Mouse (Mus musculus): Measurements from ENCODE around the gene Cldn11. TPM values are rescaled to one million over a fixed set of nuclear protein-coding genes. Genes with fewer than 3 reads are reported as not detected.

Gene Cldn11
- total RNA-seq, 2 experiments from 2014 or later: 80.3 to 138 TPM

DNA sequence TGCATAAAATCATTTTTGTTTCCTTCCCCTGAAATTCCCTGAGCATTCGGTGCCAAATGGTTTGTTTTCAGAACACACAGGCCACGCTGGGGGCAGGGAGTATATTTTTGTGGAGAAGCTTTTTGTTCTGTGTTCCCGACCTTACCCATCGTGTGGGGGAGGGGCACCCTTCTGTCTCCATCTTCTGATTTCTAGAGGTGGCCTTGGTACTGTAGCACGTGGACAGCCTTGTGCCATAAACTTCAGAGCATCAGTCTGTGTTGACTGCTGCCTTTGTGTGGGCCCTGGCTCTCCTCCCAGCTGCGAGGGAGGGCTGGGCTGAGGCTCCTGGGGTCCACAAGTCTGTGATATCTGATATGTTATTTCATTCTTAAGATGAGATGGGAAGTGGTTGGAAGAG is 2.4 kb downstream of the Cldn11 start:
- intact Hi-C loops (cut with DNase I): no loop called here
- DNase-seq (ENCODE audit: low spot score in 2 of 2): no peak

DNA sequence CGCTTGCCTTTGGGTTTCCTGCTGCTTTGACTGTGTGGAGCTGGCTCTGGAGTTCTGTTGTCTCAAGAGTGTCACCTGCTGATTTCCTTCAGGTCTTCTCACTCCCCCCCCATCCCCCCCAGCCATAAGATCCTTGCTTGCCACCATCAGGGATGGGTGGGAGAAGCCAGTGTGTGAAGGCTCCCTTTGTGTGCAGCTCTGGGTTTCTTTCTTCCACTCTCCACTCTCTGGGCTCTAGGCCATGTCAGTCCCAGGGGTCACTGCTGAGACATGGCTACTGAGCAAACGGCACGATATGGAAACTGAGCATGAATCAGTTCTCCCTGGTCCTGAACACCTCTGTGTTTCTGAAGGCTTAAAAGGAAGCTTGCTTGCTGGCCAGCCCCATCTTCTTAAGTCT is 6.4 kb downstream of the Cldn11 start:
- intact Hi-C loops (cut with DNase I): no loop called here
- DNase-seq (ENCODE audit: low spot score in 2 of 2): no peak

DNA sequence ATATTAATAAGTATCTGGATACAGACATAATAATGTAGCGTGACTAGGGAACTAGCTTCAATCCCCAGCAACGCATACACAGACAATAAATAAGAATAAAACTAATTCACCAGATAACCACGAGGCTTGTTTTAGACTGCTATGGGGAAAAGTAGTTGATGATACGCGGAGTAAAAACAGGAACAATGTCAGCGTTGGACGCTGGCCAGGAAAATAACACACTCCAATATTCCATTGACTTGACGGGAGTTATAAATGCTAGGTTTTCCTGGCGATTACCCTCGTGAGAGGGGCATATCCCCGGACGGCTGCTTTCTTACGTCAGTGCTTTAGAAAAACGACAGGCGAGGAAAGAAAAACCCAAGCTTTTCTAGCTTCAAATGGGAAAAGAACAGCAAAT is 8.1 kb downstream of the Cldn11 start:
- no peak for DNase-seq (ENCODE audit: low spot score in 2 of 2)
- intact Hi-C loops (cut with DNase I): no loop called here

DNA sequence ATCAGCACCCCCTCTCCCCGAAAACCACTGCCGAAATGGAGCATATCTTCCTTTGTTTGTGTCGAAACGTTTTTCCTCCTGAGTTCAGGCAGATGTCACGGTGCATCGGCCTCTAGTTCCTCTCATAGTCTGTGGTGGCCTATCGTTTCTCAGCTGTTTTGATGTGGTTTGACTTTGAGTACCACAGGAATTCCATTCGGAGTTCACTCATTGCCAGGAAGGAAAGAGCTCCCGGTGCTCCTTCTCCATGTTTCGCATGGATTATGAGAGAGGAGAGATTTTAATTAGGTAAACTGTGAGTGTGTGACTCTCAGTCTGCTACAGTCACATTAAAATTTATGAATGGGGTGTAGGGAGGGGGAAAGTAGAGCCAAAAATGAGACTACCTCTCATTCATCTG is 10.3 kb downstream of the Cldn11 start:
- no peak for DNase-seq (ENCODE audit: low spot score in 2 of 2)
- intact Hi-C loops (cut with DNase I): no loop called here

DNA sequence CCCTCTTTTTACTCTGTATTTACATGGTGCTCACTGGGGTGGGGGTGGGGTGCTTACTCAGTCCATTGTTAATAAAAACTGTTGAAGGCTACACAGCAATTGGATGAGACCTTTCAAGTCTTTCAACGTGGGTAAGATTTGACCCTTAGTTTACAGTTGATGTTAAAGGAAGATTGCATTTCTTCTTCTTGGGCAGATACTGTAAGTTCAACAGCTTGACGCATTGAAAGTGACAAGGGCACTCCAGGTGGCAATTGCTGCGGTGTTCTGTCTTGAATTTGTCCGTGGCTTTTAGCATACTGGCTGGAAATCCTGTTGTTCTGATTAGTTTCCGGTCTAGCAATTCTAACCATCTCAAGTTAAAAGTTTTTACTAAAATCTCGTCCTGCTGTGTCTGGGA is 11.6 kb downstream of the Cldn11 start:
- intact Hi-C loops (cut with DNase I): no loop called here
- no peak for DNase-seq (ENCODE audit: low spot score in 2 of 2)

DNA sequence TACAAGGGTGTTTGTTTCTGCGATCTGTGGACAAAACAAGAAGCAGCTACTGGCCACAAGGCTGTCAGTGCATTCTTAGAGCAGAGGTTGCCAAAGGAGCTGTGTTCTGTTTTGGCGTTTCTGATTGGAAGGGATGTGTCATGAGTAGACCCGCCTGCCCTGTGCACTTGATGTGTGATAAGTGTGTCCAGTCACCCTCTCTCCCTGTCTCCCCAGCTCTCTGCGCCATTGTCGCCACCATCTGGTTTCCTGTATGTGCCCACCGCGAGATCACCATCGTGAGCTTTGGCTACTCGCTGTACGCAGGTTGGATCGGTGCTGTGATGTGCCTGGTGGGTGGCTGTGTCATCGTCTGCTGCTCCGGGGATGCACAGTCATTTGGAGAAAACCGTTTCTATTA is 13.1 kb downstream of the Cldn11 start:
- intact Hi-C loops (cut with DNase I): no loop called here
- no peak for DNase-seq (ENCODE audit: low spot score in 2 of 2)

DNA sequence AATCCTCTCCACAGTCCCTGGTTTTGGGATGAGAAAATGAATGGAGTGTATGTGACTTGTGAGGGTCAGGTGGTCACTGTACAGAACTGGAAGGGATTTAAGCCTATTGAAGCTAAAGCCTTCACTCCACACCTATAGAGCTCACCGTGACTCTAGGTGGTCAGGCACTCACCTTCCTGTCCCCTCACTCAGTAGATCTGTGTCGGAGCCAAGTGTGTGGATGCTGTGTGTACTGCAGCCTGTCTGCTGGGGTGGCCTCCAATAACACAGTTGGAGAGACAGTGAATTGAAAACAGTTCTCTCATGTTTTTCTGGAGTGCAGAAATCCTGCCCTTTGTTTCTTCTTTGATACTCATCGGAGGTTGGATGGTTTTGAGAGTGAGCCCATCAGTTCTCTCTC is 16.1 kb downstream of the Cldn11 start:
- intact Hi-C loops (cut with DNase I): no loop called here
- DNase-seq (ENCODE audit: low spot score in 2 of 2): no peak

DNA sequence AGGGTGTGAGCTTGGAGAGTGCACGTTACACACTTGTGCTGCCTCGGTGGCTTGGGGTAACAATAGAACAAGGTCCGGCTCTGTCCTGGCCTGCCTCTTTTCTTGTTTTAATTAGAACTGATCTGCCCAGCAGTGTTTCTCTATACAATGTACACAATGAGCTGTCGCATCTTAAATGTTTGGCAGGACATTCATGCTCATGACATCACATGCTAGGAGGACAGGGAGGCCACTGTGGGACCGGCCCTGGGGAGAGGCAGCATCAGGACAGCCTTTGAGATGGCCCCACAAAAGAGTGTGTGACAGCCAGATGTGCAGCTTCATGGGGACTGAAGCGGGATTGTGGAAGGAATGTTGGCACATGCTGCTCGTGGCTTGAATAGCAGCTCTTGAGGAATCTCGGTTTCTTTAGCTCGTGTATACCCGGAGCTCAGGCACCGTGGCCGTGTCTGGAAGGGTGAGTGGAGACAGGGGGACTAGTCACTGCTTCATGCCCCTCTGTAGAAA is 16.7 kb downstream of the Cldn11 start:
- intact Hi-C loops (cut with DNase I): no loop called here
- DNase-seq (ENCODE audit: low spot score in 2 of 2): peak; percentile 41 to 60

DNA sequence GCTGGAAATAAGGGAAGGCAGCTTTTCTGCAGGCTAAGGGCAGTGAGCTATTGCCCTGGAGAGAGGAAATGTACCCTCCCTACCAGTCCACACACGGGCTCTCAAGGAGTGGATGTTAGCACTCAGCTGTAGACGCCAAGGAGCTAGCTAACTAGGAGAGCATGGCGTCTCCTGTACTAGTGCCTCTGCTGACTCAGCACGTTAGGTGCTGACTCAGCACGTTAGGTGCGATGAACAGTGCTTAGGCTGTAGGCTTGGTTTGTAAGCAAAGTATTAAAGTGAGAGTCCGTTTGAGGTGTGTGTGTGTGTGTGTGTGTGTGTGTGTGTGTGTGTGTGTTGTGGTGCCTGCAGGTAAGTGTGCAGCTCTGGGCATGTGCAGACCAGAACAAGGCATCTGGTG is 40.6 kb downstream of the Cldn11 start:
- intact Hi-C loops (cut with DNase I): no loop called here
- no peak for DNase-seq (ENCODE audit: low spot score in 2 of 2)

DNA sequence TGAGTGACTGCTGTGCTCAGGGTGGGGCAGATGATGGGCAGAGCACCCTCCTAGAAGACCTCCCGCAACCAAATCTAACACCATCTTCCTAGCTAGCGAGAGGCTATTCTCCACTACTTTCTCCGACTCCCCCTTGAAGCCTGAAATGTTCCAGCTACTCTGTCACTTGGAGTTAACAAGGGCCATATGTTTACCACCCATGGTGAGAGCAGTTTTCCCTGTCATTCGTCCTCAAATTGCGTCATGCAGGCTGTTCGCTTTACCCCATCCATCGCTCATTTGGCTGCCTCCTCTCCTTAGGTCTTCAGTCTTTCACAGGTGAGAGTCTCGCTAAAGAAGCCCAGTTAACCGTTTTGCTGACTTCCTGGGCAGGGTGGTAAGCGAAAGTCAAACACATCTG is 41.7 kb downstream of the Cldn11 start:
- intact Hi-C loops (cut with DNase I): no loop called here
- DNase-seq (ENCODE audit: low spot score in 2 of 2): no peak

DNA sequence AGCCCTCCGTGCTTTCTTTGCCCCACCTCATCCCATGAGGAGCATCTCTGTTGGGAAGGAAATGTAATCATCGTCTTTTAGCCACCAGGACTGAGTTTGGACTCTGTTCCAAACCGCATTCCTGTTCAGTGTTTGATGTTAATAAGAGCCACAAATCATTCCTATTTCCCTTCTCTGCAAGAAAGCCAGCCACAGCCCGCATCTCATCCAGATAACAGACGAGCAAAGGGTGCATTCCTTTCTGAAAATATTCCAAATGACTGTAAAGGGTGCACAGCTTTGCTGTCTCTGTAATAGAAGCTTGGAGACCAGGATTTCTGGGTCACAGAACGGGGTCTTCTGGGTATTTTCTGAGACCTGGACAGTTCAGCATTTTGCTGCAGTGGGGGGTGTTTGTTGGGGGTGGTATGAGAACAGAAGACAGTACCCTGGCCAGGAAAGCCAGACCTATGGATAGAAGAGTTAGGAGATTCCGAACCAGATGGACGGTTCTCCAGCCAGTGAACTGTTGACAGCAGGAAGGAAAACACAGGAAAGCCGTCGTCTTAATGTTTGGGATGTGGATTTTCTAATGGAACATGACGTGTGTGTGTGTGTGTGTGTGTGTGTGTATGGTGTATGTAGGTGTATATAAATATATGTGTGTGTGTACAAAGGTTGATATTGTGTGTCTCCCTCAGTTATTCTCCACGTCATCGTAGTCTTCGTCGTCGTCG is 49.6 kb downstream of the Cldn11 start:
- DNase-seq (ENCODE audit: low spot score in 2 of 2): no peak
- intact Hi-C loops (cut with DNase I): no loop called here

DNA sequence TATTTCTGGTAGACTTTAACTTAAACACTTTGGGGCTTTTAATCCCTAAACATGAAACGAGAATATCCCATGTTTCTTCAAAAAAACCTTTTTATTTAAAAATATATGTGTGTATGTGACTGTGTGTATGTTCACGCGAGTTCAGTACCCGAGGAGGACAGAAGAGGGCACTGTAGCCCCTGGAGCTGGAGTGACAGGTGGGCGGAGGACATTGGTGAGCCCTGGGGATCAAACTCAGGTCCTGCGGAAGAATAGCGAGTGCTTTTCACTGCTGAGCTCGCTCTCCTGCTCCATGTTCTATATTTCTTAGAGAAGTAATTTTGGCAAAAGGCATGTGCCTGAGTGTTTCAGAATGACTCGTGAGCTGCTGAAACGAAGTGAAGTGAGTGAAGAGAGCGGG is 54.2 kb downstream of the Cldn11 start:
- no peak for DNase-seq (ENCODE audit: low spot score in 2 of 2)
- intact Hi-C loops (cut with DNase I): no loop called here

DNA sequence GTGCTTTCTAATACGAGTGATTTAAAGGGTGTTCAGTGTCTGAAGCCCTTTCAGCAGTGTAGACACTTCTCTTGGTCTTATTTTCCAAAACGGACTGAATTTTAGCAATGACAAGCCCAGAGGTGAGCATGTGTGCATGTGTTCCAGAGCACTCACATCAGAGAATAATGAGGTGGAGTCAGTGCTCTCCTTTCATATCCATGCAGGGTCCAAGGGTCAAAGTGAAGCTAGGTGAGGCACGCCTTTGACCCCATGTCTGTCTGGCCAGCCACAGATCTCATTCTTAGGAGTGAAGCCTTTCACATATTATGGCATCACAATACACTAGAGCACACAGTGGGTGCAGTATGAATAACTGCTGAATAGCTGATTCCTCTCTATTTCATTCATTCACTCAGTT is 55.4 kb downstream of the Cldn11 start:
- intact Hi-C loops (cut with DNase I): no loop called here
- DNase-seq (ENCODE audit: low spot score in 2 of 2): no peak

DNA sequence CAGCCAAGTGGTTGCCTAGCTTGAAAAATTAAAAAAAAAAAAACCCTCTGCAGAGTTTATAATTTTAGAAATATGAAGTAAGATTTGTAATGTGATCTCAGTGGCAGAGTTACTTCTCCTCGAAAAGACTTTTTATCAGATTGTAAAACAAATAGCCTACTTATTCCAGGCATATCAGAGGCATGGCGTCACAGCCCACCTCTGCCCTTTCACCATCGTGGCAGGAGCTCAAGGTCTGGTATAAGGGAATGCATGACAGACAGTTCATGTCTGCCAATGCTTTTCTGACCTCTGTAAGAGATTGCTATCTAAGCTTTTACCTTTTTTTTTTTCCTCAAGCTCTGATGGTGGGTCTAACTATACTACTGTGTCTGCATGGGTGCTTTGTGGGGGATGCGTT is 58.3 kb downstream of the Cldn11 start:
- no peak for DNase-seq (ENCODE audit: low spot score in 2 of 2)
- intact Hi-C loops (cut with DNase I): no loop called here

DNA sequence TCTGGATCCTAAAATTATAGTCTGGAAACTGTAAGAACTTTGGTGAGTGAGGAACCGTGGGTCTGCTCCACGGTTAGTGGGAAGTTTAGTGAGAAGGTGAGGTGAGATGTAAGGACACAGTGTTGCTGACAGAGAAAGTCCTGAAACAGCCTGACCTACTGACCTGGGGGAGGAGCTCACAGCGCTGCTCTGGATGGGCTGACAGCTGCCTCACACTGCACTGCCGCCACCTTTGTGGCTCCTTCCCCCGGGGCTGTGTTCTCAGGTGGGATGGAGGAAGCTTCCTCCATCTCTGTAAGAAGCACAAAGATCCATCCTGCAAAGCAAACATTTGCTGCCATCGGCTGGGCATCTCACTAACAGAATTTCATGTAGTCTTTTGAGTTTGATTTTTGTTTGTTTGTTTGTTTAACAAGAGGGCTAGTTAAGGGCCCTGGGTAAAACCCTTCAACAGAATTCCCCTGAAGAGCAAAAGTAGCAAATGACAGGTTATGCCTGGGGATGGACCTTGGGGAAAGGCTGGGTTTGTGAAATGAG is 58.8 kb downstream of the Cldn11 start:
- no peak for DNase-seq (ENCODE audit: low spot score in 2 of 2)
- intact Hi-C loops (cut with DNase I): no loop called here

DNA sequence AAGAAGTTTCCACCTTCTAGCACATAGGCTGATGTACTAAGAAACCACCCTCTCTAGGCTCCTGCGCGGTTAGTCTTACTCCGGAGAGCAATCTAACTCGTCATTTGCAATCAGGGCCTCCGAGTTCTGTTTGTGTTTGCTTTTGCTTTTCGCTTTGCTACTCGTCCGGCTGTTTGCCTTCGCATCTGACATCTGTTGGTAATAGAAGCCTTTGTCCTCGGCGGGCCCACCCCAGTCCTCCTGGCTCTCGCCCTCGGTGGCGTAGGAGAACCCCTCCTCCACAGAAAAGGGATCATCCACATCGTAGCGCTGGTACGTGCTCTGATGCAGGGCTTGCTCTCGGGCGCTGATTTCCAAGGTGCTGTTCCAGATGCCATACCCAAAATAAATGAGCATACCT is 59.3 kb downstream of the Cldn11 start:
- intact Hi-C loops (cut with DNase I): no loop called here
- DNase-seq (ENCODE audit: low spot score in 2 of 2): no peak

DNA sequence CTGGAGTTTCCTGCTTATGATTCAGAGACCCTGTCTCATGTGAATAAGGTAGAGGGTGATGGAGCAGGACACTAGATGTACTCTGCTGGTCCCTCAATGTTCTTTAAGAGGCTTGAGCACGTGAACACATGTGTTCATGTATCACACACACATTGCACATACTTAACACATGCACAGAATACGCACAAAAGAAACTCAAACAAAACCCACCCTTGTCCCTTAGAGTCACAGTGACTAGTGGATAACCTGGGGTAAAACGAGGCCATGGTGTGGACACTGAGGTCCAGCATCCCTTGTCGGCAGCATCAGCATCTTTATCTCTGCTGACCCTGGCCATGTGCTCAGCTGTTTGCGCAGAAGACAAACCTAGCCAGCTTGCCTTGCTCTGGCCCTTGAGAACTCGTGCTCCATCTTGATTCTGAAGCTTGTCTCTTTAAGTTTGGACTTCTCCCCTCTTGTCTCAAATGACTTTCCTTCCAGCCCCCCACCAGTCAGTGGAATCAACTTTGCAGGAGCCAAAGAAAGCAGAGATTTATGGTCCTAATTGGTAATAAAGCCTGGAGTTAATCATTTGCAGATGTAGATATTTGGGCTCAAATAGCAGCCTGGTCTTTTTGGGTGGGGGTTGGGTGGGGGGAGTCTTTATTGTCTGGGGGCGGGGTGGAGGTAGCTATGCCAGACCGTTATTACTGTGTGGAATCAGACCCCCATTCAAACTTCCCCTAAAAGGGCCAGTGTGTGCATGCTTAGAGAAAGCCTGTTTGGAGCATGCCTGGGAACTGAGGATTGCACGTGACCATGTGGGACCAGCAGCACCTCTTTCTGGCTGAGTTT is 62.7 kb downstream of the Cldn11 start:
- DNase-seq (ENCODE audit: low spot score in 2 of 2): no peak
- intact Hi-C loops (cut with DNase I): no loop called here

DNA sequence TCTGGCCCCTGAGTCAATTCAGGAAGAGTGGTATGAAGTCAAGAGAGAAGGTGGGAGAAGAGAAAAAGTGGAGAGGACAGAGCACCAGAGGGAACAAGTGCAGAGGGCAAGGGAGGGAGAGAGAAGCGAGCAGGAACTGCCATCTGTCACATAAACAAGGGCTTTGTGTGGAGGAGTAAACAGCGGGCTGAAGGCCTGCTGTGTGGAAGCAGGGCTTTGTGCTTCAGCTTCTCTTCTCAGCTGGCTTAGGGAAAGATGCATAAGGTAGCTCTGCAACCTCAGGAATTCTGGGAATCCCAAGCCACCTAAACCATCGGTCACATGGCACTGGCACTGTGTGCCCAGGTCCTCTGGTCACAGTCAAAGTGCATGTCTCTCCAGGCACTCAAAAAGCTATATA is 64.1 kb downstream of the Cldn11 start:
- intact Hi-C loops (cut with DNase I): no loop called here
- DNase-seq (ENCODE audit: low spot score in 2 of 2): no peak

All from left cerebral cortex, postnatal 14 days (tissue).